Mouse (Mus musculus): ENCODE measurements around the gene Per1.
"Not testable (repeated sequence)": the region's sequence is repeated elsewhere in the genome, so short reads cannot be mapped to it uniquely, and the experiment has no call there.

Gene Per1

DNA sequence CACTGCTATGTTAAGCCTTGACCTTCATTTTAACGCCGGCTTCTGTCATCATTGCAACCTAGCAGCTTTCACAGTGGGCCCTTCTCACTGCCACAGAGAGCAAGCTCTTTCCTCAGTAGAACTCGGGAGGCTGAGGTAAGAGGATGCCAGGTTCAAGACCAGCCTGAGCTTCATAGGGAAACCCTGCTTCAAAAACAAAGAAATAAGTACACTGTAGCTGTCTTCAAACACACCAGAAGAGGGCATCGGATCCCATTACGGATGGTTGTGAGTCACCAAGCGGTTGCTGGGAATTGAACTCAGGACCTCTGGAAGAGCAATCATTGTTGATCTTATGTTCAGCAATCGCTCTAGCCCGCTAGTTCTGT lies 14.2 kb upstream of the Per1 start:
- DNase-seq (ENCODE audit: low read depth, low spot score), result no peak

- no peak for DNase-seq (ENCODE audit: low read depth, low spot score)
Observed at GRCm38 (mm10) chr11:69081613-69082012, 13.4 kb upstream of the Per1 start.

DNA sequence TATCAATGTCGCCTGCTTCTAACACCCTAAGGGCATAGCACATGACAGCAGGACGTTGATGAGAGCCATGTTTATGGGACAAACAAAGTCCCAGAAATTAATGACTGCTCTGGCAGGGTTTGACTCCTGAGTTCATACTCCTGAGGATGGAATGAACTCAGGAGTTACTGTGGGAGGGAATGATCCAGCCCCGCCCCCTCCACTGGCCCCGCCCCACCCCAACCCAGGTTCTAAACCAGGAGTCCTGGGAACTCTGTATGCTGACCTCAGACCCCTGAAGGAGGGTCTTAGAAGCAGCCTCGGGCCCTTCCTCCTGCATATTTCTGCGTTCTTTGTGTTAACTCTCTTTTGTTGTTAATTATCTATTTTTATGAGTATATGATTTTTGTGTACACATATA lies 9.4 kb upstream of the Per1 start:
- no peak for DNase-seq (ENCODE audit: low read depth, low spot score)

DNA sequence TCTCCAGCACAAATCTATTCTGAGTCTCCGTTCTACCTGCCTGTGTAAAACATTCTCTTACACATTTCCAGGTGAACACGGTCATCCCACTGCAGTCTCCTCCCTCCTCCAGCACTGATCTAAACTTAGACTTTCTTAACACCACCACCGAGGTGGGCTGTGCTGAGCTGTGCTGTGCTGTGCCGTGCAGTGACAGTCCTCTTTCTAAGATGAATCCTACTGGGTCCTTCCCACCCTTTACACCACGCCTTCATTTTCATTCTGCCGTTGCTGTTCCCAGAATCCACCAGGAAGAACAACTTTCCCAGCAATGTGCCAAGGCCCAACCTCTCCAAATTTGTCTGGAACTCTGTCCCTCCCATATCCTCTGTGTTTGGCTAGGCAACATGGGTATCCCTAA lies 8.6 kb upstream of the Per1 start:
- no peak for DNase-seq (ENCODE audit: low read depth, low spot score)

- DNase-seq (ENCODE audit: low read depth, low spot score), result no peak
Observed at GRCm38 (mm10) chr11:69087082-69087481, 7.9 kb upstream of the Per1 start.

GRCm38 (mm10) chr11:69087597-69087996 lies 7.4 kb upstream of the Per1 start:
- no peak for DNase-seq (ENCODE audit: low read depth, low spot score)

DNA sequence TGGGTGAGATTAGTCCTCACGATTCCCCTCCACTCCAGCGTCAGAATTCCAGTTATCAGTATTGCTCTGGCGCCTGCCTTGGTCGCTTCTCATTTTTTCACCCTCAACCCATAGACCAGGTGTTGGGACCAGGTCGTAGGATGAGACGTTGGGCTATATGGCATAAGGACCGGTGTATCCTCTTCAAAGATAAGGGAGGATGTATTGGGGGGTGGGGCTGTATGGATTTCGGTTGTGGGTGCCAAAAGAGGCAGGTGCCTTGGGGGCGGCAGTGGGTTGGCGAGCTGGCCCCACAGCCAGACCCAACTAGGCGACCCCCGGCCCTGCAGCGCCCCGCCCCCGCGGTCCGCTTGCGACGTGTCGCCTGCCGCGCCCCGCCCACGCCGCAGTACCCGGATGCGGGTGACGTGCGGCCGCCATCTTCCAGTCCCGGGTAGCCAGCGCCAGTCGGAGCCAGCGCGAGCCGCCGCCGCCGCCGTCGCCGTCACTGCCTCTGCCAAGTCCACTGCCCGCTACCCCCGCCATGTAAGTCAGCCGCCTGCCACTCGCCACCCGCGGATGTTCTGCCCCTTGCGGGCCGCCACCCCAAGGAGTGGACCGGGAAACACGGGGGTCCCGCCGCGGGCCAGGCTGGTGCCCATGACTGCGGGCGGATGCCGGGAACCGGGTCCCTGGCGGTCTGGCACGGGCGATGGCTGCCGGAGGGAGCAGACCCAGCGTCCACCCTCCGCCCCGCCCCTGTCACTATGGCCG lies 6.7 kb upstream of the Per1 start, which contains the start of gene Vamp2:
Vamp2 (plus strand) TSS at position 388 of the 753 bp plus-strand sequence.
- DNase-seq (ENCODE audit: low read depth, low spot score), result no peak

DNA sequence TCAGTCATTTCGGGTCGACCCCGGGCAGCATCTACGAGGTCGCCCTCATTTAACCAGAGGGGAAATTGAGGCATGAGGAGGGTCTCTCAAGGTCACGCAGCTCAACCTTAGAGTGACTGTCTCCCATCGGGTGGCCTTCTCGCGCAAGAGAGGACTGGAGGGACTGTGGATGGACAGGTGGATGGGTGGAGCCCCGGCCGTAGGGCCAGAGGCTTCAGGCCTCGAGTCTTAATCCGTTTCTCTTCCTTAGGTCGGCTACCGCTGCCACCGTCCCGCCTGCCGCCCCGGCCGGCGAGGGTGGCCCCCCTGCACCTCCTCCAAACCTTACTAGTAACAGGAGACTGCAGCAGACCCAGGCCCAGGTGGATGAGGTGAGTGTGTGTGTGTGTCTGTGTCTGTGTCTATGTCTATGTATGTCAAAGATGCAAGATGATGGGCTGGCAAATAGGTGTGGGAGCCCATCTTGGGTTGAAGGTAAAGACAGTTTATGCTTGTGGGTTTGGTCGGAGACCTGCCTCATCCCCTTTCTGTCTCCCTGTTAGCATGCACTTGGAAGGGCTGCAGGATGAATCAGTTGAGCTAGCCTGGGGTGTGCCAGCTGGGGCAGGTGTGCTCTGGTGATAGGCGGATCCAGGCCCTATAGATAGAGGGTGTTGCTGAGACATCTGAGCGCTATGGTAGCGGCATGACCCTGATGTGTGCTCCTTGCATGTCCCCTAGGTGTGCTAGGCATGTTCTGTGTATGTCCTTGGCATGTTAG lies 6.0 kb upstream of the Per1 start:
- no peak for DNase-seq (ENCODE audit: low read depth, low spot score)

- DNase-seq (ENCODE audit: low read depth, low spot score), result no peak
Observed at GRCm38 (mm10) chr11:69089616-69090290, 5.3 kb upstream of the Per1 start.

GRCm38 (mm10) chr11:69090367-69090766 lies 4.7 kb upstream of the Per1 start:
- DNase-seq (ENCODE audit: low read depth, low spot score), result no peak

GRCm38 (mm10) chr11:69091566-69092385 lies 3.2 kb upstream of the Per1 start:
- no peak for DNase-seq (ENCODE audit: low read depth, low spot score)

GRCm38 (mm10) chr11:69092386-69092751 lies 2.6 kb upstream of the Per1 start:
- no peak for DNase-seq (ENCODE audit: low read depth, low spot score)

DNA sequence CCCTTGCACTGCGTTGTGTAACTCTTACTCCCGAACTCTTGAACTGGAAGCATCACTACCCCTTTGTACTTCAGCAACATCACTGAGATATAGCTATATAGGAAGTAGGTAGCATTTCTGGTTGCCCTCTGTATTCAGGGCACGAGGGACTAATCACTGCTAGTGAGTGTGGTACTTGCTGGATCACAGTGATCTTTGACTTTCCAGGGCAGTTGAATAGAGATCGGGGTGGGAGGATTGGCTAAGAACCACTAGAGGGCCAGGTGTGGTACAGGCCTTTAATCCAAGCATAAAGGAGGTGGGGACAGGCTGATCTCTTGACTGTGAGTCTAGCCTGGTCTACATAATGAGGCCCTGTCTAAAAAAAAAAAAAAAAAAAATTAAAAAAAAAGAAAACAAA lies 2.1 kb upstream of the Per1 start:
- no peak for DNase-seq (ENCODE audit: low read depth, low spot score)

GRCm38 (mm10) chr11:69093856-69094255 lies 1.2 kb upstream of the Per1 start:
- not testable (repeated sequence) for DNase-seq (ENCODE audit: low read depth, low spot score)

DNA sequence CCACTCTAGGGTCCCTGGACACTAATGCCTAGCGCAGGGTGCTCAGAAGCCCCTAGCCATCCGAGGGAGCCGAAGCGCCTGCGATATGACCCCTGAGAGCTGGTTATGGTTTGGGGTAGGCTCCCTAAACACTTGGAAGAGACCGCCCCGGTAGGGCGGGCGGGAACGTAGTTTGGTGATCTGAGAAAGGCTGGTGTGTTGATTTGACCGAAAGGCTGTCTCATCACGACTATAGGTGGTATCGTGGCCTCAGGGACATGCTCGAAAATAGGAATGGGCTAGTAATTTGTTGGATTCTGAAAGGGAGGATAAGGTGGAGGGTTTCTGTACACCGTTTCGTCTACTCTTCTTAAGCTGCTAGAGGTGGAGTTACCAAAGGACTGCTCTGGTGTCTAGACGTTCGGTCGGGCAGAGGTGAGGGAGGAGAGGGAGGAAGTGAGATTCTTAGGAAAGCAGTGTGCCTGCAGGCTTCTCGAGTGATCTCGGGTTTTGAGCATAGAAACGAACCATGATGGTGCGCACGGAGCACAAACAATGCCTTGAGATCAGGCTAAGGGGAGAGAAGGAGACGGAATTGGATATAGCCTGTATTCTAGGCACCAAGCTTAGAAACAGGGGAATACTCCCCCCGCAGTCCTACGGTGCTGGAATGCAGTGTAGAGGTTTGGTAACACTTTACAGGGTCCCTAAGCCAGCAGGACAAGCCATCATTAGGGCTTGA lies 654 bp downstream of the Per1 start:
- no peak for DNase-seq (ENCODE audit: low read depth, low spot score)

- no peak for DNase-seq (ENCODE audit: low read depth, low spot score)
Observed at GRCm38 (mm10) chr11:69096360-69096986, 1.5 kb downstream of the Per1 start.

GRCm38 (mm10) chr11:69096987-69097900 lies 2.2 kb downstream of the Per1 start:
- DNase-seq (ENCODE audit: low read depth, low spot score), result no peak

DNA sequence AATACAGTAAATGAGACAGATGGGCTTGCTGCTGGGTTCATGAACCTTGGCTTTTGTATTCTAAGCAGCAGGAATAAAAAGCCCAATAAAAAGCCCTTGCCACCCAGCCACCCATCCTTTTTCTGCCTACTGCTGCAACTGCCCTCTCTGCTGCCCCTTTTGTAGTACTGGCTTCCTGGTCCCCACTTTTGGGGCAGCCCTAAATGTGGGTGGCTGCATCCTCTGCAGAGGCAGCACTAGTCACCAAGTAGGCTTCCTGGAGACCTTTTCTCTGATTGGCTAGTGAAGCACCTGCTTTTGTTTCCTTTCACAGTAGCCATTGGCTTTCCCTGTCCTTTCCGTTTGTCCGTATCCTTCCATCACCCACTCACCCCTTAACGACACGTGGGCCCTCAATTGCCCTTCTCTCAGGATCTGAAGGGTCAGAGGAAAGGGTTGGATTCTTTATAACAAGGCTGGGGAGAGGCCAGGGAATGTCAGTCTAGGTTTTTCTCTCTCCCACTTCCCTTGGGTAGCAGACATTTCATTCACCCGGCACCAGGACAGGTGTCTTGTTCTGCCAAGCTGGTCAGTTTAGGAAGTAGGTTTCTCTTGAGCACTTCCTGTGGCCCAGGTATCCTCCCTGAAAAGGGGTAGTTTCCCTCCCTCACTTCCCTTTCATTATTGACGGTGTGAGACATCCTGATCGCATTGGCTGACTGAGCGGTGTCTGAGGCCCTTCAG lies 3.2 kb downstream of the Per1 start:
- no peak for DNase-seq (ENCODE audit: low read depth, low spot score)

DNA sequence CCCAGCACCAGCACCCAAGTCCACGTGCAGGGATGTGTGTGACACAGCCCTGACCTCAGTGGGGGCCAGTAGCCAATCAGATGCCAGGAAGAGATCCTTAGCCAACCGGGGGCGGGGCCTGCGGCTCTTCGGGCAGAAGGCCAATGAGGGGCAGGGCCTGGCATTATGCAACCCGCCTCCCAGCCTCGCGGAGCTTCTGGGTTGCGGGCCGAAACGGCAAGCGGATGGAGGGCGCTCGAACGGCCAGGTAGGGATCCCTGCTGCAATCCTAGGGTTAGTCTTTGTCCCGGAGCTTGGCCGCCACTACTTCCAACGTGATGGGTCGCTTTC lies 3.7 kb downstream of the Per1 start:
- DNase-seq (ENCODE audit: low read depth, low spot score), result no peak
